ENCODE assay signal across 8 mouse cellular contexts in genomic region chr11:54867903-54868434, GRCm38 (mm10). TPM values are rescaled to one million over a fixed set of nuclear protein-coding genes. Genes with fewer than 3 reads are reported as not detected.
DNase-seq lines count a peak whose midpoint lies in the region; ATAC-seq lines count a peak whose summit lies in the region.

No protein-coding gene starts in this region.

- DNase-seq in heart, adult 11 months = peak; percentile 85
- DNase-seq in heart, postnatal 10 days = no peak
- peak; percentile 32 for DNase-seq in A20 (ENCODE audit: low read depth, low spot score)
- DNase-seq in liver, embryonic 13.5 days = no peak
- no peak for DNase-seq in layer of hippocampus, adult 9-11 months
- DNase-seq in embryo, embryonic 9.5 days (ENCODE audit: extremely low spot score) = no peak
- no peak for DNase-seq in adrenal gland, postnatal 4 days (ENCODE audit: low spot score in 2 of 2)

- H3K4me1 ChIP-seq in forebrain, embryonic 15.5 days = peaks cover 32% of the 10 kb centered on the region
- peaks cover 49% of the 10 kb centered on the region for H3K4me1 ChIP-seq in liver, embryonic 13.5 days (replicated peaks)

- peak overlapping the region; percentile 95; the same call in 1 of the 2 replicates for H3K9ac ChIP-seq in forebrain, embryonic 15.5 days (replicated peaks)
- peak overlapping the region; percentile 94 for H3K9ac ChIP-seq in liver, embryonic 13.5 days

- peaks cover 29% of the 10 kb centered on the region for H3K36me3 ChIP-seq in forebrain, embryonic 15.5 days
- H3K36me3 ChIP-seq in liver, embryonic 13.5 days = peaks cover 51% of the 10 kb centered on the region

- no peaks in the 10 kb centered on the region for H3K27me3 ChIP-seq in forebrain, embryonic 15.5 days
- H3K27me3 ChIP-seq in liver, embryonic 13.5 days = no peaks in the 10 kb centered on the region

- H3K4me2 ChIP-seq in forebrain, embryonic 15.5 days (replicated peaks) = peak overlapping the region; percentile 53
- H3K4me2 ChIP-seq in liver, embryonic 13.5 days = peak overlapping the region; percentile 87

- no peak for ATAC-seq in forebrain, embryonic 15.5 days (replicated peaks)
- ATAC-seq in liver, embryonic 13.5 days (ENCODE audit: low read depth) = no peak

- no peaks in the 10 kb centered on the region for H3K9me3 ChIP-seq in forebrain, embryonic 15.5 days
- no peaks in the 10 kb centered on the region for H3K9me3 ChIP-seq in liver, embryonic 13.5 days (replicated peaks)

- intact Hi-C loops in heart, postnatal 10 days (cut with DNase I) = no loop called here

- 88% methylated on average over 3 of the region's 3 CpGs for WGBS in forebrain, embryonic 15.5 days
- WGBS in liver, embryonic 13.5 days (ENCODE audit: insufficient replicate concordance) = 62% methylated on average over 3 of the region's 3 CpGs

- H3K4me3 ChIP-seq in forebrain, embryonic 15.5 days = peak overlapping the region; percentile 82
- H3K4me3 ChIP-seq in liver, embryonic 13.5 days (replicated peaks) = peak overlapping the region; percentile 82

- H3K27ac ChIP-seq in forebrain, embryonic 15.5 days (replicated peaks) = no peak overlapping the region
- peak overlapping the region; percentile 92 for H3K27ac ChIP-seq in liver, embryonic 13.5 days

RNA-seq across cellular contexts. Expression of gene Hint1, which starts 1.8 kb away (rescaled TPM):
- total RNA-seq in heart, postnatal 10 days (2021) = 100 to 1,000 TPM; 304 to 309 TPM
- polyA plus RNA-seq in forebrain, embryonic 15.5 days (2015; fragmentation: Nextera tagmentation; extraction: Ambion mirVana) = 778 and 784 TPM in 2 replicates
- polyA plus RNA-seq in liver, embryonic 13.5 days (2015; fragmentation: Nextera tagmentation; extraction: Ambion mirVana) = 519 and 540 TPM in 2 replicates
- total RNA-seq in adrenal gland, postnatal 4 days (2021) = 100 to 1,000 TPM; 353 to 385 TPM

RNA-seq across cellular contexts. Expression of gene Lyrm7, which starts 7.3 kb away (rescaled TPM):
- 10 to 100 TPM; 24.4 to 27.0 TPM for total RNA-seq in heart, postnatal 10 days (2021)
- polyA plus RNA-seq in forebrain, embryonic 15.5 days (2015; fragmentation: Nextera tagmentation; extraction: Ambion mirVana) = 12.9 and 13.9 TPM in 2 replicates
- polyA plus RNA-seq in liver, embryonic 13.5 days (2015; fragmentation: Nextera tagmentation; extraction: Ambion mirVana) = 5.6 and 6.9 TPM in 2 replicates
- total RNA-seq in adrenal gland, postnatal 4 days (2021) = 10 to 100 TPM; 12.5 to 12.7 TPM

RNA-seq across cellular contexts. Expression of gene Gpx3, which starts 34.3 kb away (rescaled TPM):
- 100 to 1,000 TPM; 102 to 159 TPM for total RNA-seq in heart, postnatal 10 days (2021)
- 17.0 and 17.2 TPM in 2 replicates for polyA plus RNA-seq in forebrain, embryonic 15.5 days (2015; fragmentation: Nextera tagmentation; extraction: Ambion mirVana)
- polyA plus RNA-seq in liver, embryonic 13.5 days (2015; fragmentation: Nextera tagmentation; extraction: Ambion mirVana) = 20.9 and 26.3 TPM in 2 replicates
- 100 to 1,000 TPM in 1 of 2 experiments, 10 to 100 TPM in 1; 33.8 to 163 TPM for total RNA-seq in adrenal gland, postnatal 4 days (2021)

Comparison
In these comparisons a context has a peak if more than half of its experiments do, and no peak if none do; other contexts are left out.
1. DNase-seq: peak in heart, adult 11 months (single experiment) and A20 (single experiment); none in heart, postnatal 10 days (0 of 2), liver, embryonic 13.5 days (single experiment), layer of hippocampus, adult 9-11 months (single experiment), embryo, embryonic 9.5 days (single experiment) and adrenal gland, postnatal 4 days (0 of 2).